Mouse (Mus musculus) adrenal gland, postnatal 10 days (tissue): ENCODE measurements around the gene Orai1. TPM values are rescaled to one million over a fixed set of nuclear protein-coding genes. Genes with fewer than 3 reads are reported as not detected.
A peak's percentile ranks its signal among the peaks of the same experiment; 100 is the strongest.
"Not testable (repeated sequence)": the region's sequence is repeated elsewhere in the genome, so short reads cannot be mapped to it uniquely, and the experiment has no call there.

Source experiments
- DNase-seq: peaks from one replicate; pipeline ENCODE4 v3.0.0; 2021; ENCODE audit warnings: mixed read lengths
- total RNA-seq, 2 experiments: library from RNA; stranded (reverse); gene quantifications; 2 replicates each; pipeline ENCODE4 v1.2.3; 2021

Orai1 gene
- total RNA-seq, 2 experiments from 2014 or later: 13.2 to 14.6 TPM

- no peak for DNase-seq
Observed at GRCm38 (mm10) chr5:123033646-123034160, 18.8 kb downstream of the Orai1 start.

GRCm38 (mm10) chr5:123035089-123035488 is 20.2 kb downstream of the Orai1 start:
- DNase-seq: no peak

DNA sequence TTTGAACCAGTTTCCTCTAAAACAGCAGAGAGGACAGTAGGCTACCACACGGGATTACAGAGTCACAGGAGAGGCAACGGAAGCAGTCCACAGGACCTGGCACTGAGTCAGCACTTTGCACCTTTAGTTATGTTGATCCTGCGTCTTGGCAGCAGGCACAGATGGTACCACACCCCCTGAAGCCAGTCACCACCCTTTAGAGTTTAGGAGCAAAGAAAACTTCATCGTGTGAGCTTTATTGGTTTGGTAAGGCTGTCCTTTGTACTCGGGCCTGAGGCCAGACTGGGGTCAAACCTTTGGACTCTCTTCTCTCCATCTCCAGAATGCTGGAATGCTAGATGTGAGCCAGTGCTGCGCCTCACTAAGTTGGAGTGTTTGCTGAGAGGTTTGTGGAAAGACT is 20.7 kb downstream of the Orai1 start:
- no peak for DNase-seq

DNA sequence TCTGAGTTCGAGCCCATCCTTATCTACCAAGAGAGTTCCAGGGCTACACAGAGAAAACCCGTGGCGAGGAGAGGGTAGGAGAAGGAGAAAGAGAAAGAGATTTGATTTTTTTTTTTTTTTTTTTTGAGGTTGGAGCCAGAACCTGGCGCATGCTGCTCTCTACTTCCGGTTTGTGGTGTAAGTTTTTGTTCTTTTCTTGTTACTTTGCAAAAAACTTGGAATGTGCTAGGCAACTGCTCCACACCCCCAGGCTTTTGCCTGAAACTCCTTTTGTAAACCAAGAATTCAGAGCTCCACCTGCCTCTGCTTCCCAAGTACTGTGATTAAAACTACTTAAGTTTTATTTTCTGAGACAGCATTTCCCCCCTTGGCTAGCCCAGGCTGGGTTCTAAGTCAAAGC is 23.2 kb downstream of the Orai1 start:
- DNase-seq: no peak

DNA sequence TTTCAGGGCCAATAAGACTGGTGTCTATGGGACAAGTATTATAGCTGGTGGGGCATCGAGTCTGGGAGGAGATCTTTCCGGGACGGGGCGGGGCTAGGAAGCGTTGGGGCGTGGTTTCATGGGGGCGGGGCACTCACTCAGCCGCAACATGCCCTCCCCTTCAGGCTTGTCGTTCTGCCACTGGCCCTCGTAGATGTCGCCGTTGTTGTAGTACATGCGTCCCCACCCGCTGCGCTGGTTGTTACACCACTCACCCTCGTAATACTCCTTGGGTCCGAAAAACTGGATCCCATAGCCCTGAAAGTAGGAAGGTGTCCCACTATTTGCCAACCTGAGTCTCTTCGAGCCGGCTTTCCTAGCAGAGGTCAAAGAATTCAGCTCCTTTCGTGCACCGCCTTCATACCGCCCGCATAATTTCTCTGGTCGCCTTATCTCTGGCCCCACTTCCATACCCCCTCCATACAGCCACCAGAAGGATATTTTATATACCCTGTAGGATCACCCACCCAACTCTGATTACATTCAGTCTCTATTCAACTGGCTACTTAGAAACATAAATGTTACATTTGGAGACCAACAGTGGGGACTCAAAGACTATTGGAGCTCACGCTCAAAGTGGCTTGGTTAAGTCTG is 24.4 kb downstream of the Orai1 start:
- peak; percentile 90 for DNase-seq

- DNase-seq: no peak
Observed at GRCm38 (mm10) chr5:123040796-123041195, 25.9 kb downstream of the Orai1 start.

GRCm38 (mm10) chr5:123043856-123044255 is 29.0 kb downstream of the Orai1 start:
- no peak for DNase-seq

- DNase-seq: peak; percentile 76
Observed at GRCm38 (mm10) chr5:123045561-123046295, 30.9 kb downstream of the Orai1 start.

DNA sequence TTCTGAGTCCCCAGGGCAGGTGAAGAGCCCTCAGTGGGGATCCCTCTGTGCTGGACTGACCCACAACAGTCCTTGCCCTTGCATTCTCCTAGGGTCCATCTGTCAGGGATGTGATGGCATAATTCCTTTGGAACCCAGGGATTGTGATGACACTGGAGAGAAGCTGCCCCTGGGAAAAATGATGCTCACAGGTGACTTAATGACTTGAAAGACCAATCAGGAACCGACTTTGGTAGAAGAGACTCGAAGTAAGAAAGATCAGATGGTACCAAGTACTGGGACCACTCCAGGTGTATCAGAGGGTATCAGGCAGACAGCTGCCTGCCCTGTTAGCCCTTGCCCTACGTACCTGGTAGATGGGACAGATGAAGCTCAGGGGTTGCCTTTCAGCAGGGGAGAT is 32.0 kb downstream of the Orai1 start, which contains the start of gene Morn3:
Gene Morn3 (minus strand): TSS at position 101 of the 400 bp plus-strand sequence.
- DNase-seq: no peak

DNA sequence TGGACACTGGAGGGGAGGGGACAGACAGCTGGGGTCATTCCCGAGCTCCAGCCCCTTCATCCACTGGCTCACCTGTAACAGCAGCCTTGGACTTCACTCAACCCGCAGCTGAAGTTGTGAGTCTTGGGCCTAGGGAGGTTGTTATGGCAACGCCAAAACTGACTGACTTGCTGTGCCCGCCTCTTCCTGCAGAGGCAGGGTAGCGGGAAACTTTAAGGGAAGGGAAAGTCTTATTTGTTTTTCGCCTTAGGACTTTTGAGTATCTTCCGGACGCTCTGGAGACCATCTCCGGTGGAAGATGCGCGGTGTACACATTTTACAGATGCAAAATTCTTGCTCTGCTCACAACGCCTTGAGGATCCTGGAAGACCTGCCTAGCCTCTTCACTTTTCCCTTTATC is 34.4 kb downstream of the Orai1 start:
- DNase-seq: peak; percentile 41

DNA sequence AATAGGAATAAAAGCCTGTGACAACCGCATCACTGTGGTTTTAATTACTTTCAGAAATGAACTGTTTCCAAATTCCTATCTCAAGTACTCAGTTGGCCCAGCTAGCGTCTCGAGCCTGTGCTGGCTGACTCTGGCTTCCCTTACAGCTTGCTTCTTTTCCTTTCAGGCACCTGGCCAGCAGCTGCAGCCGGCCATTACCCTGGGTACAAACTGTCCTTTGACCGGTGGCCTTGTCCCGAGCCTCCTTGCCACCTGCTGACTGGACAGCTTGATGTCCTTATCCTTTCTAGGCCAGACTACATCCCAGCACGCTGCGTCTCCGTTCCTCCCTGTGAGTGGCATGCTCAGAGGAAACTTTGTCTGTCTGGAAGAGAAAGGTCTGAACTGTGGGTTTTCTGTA is 36.0 kb downstream of the Orai1 start:
- no peak for DNase-seq

GRCm38 (mm10) chr5:123051736-123052135 is 36.9 kb downstream of the Orai1 start:
- no peak for DNase-seq

DNA sequence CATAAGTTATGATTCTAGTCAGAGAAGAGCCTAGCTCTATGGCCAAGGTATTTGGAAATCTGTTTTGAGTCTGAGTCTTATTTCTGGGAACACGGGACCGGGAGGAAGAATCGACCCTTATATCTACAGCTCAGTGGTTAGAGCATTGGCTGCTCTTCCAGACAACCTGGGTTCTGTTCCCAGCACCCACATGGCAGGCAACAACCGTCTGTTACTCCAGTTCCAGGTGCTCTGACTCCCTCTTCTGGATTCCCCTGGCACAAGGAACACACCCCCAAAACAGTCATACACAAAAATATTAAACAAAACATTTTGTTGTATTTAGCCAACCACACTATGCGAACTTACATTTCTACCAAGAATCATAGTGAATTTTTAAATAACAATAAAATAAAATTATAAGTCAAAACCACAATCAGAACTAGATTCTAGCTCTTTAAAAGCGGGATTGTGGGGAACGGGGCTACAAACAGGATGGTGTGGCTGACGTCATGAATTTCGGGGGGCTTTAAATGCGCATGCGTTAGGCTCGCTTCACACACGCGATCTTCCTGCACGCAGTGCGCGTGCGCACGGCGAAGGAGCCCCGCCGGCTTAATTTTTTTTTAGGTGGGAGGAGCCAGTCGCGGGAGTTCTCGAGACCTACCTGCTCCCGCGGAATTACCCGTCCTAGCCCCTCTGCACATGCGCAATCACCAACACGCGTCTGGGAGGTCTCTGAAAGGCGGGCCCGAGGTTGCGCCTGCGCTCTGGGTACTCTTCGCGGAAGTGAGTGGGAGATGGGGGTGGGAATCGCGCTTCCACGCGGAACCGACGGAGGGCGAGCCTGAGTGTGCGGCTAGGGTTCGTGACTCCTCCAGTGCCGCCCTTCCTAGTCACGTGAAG is 42.7 kb downstream of the Orai1 start:
- peak; percentile 98 for DNase-seq

- DNase-seq: no peak
Observed at GRCm38 (mm10) chr5:123058251-123059102, 43.6 kb downstream of the Orai1 start.

DNA sequence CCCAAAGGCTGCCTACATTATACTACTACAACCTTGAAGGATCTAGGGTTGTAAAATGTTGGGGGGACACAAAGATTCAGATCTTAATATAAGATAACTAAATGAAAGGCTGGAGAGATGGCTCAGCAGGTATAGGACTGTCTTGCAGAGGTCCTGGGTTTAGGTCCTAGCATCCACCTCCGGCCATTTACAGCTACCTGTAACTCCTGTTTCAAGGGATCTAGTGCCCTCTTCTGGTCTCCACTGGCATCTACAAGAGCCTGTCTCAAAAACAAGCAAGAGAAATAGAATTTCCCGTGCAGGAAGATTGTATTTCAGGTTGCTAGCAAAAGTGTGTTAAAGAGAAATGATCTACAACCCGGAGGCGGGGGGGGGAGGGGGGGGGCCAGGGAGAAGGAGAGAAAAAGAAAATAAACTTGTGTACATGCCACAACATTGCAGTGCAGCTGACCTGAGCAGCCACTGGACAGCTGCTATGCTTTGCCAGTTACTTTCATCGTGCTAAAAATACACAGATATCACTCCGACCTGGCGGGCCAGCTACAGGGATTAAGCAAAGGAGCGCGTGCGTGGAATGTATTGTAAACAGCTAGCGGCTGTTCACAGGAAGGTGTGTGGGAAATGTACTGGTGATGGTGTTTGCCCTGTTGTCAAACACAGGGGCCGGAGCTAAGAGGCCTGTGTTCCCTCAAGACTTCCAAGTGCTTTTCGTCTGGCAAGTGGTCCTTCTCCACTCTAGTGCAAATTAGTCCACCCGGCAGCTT is 45.1 kb downstream of the Orai1 start:
- no peak for DNase-seq

GRCm38 (mm10) chr5:123060706-123061401 is 46.0 kb downstream of the Orai1 start:
- no peak for DNase-seq

- not testable (repeated sequence) for DNase-seq
Observed at GRCm38 (mm10) chr5:123061402-123061749, 46.5 kb downstream of the Orai1 start.

DNA sequence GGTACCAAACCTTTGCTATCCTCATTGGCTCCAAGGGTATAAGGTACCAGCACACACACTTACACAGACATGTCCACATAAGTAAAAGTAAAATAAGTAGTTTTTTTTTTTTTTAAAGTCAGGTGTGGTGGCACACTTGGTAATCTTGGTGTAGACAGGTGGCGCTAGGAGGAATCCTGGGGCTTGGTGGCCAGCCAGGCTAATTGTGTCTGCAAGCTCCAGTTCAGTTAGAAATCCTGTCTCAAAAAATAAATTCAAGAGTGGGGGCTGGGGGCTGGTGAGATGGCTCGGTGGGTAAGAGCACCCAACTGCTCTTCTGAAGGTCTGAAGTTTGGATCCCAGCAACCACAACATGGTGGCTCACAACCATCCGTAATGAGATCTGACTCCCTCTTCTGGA is 48.3 kb downstream of the Orai1 start:
- DNase-seq: no peak

DNA sequence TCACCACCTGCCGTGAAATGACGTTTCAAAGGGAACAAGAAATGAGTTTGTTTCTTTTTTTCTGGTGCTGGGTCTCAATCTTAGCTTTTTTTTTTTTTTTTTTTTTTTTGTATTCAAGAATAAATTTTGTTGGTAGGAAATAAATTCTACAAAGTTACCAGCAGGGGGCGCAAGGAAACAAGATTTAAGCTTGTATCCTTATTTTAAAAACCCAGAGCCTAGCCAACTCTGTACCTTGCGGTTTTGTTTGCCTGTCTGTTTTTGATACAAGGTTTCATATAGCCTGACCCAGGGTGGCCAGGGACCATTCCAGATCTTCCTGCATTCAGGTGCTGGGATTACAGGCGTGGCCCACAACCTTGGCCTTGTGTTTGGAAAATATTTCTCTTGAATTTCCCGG is 49.3 kb downstream of the Orai1 start:
- DNase-seq: peak; percentile 77

DNA sequence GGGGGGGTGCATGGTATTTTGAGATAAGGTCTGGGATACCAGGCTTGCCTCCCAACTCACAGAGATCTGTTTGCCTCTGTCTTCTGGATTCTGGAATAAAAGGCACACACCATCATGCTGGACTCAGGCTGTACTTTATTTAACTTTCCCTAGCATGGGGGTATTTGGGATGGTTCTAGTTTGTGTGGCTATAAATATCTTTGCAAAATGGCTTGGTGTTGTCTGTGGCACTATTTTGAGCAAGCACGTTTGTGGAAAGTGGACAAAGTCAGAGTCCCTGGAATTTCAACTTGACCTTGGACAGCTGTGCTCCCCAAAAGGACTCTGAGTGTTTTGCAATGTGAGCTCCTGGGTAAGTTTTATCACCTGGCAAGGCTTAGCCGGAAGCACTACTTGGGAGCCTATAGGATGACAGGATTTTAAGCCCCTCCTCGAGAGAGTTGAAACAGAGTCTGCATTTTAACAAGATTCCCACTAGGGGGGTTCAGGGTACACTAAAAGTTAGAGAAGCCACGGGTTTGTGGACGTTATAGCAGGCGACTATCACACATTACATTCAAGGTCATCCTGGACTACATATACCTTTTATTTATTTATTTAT is 52.6 kb downstream of the Orai1 start:
- DNase-seq: no peak
